Mouse (Mus musculus) lung, embryonic 16.5 days (tissue): ENCODE data around the gene Ntf3. TPM values are rescaled to one million over a fixed set of nuclear protein-coding genes. Genes with fewer than 3 reads are reported as not detected.

ENCODE experiments used
- ATAC-seq: fragments of 200-750 bp; cut with Nextera tagmentation; 2 replicates; pipeline ENCODE4 v1.8.0; 2017; ENCODE audit warnings: low read depth, mild to moderate bottlenecking, moderate library complexity
- H3K27ac ChIP-seq: fragments of 300-500 bp; sonication (generic); 2 replicates; pipeline ENCODE4 v1.5.1; 2014; ENCODE audit warnings: mild to moderate bottlenecking, control low read depth, low read length
- H3K27me3 ChIP-seq: fragments of 300-500 bp; sonication (generic); 2 replicates; pipeline ENCODE4 v1.6.1; 2014; ENCODE audit warnings: low read depth, low read length, mixed read lengths; ENCODE audit not compliant: control insufficient read depth, insufficient read depth
- H3K36me3 ChIP-seq: fragments of 300-500 bp; sonication (generic); 2 replicates; pipeline ENCODE4 v1.6.1; 2014; ENCODE audit warnings: low read length; ENCODE audit not compliant: control insufficient read depth, insufficient read depth
- H3K4me1 ChIP-seq: fragments of 300-500 bp; sonication (generic); replicated peaks from 2 replicates; pipeline ENCODE4 v1.6.1; 2014; ENCODE audit warnings: low read length, mixed read lengths; ENCODE audit not compliant: control insufficient read depth, insufficient read depth
- H3K4me2 ChIP-seq: fragments of 300-500 bp; sonication (generic); 2 replicates; pipeline ENCODE4 v1.6.1; 2014; ENCODE audit warnings: low read depth, low read length, control low read depth
- H3K4me3 ChIP-seq: fragments of 300-500 bp; sonication (generic); 2 replicates; pipeline ENCODE4 v1.5.1; 2014; ENCODE audit warnings: mild to moderate bottlenecking, low read length, control low read depth
- H3K9ac ChIP-seq: fragments of 300-500 bp; sonication (generic); 2 replicates; pipeline ENCODE4 v1.6.1; 2014; ENCODE audit warnings: low read length, control low read depth
- H3K9me3 ChIP-seq: fragments of 300-500 bp; sonication (generic); 2 replicates; pipeline ENCODE4 v1.6.1; 2016; ENCODE audit warnings: low read length; ENCODE audit not compliant: control insufficient read depth
- WGBS: fragments of 180-500 bp; shearing (Covaris S2); extraction: QIAGEN DNeasy Blood & Tissue Kit; methylation state at CpG from one replicate; pipeline ENCODE4 v1.1.7; 2014; 5-methylcytosine and 5-hydroxymethylcytosine counted together
- polyA plus RNA-seq: library from polyadenylated mRNA; unstranded; fragments of >200 nt; fragmentation: Nextera tagmentation; extraction: Ambion mirVana; gene quantifications from 2 replicates; pipeline ENCODE4 v1.2.1, GENCODE M21; 2015

The Ntf3 gene
- polyA plus RNA-seq = 3.5 and 3.7 TPM in 2 replicates

GRCm38 (mm10) chr6:126166548-126167207 is at the start of gene Ntf3:
TSS of gene Ntf3 (minus strand) at chr6:126166910.
- ATAC-seq = no peak; the same call in 1 of the 2 replicates
- Histone ChIP-seq H3K27me3 (peaks cover 26% of the 10 kb centered on the region), H3K9ac (peak within 1 kb of the TSS; percentile 39; the same call in 1 of the 2 replicates)

GRCm38 (mm10) chr6:126213330-126213729 is 46.6 kb upstream of the Ntf3 start:
- no peaks in the 10 kb centered on the region for H3K27me3 ChIP-seq
- no peaks in the 10 kb centered on the region for H3K9me3 ChIP-seq
- WGBS = 60% methylated on average over 5 of the region's 5 CpGs
- no peaks in the 10 kb centered on the region for H3K4me1 ChIP-seq
- no peak overlapping the region for H3K4me2 ChIP-seq
- H3K9ac ChIP-seq = no peak overlapping the region
- H3K36me3 ChIP-seq = no peaks in the 10 kb centered on the region
- no peak for ATAC-seq
- H3K4me3 ChIP-seq = no peak overlapping the region
- H3K27ac ChIP-seq = no peak overlapping the region

More at GRCm38 (mm10) chr6:126166548-126167207, at the start of gene Ntf3:
- peak within 1 kb of the TSS; percentile 37 for H3K4me3 ChIP-seq
- peak within 1 kb of the TSS; percentile 57 for H3K4me2 ChIP-seq
- peaks cover 29% of the 10 kb centered on the region for H3K4me1 ChIP-seq
- no peak within 1 kb of the TSS for H3K27ac ChIP-seq
- no peaks in the 10 kb centered on the region for H3K9me3 ChIP-seq
- H3K36me3 ChIP-seq = no peaks in the 10 kb centered on the region
- WGBS = 2% methylated on average over 21 of the region's 27 CpGs

GRCm38 (mm10) chr6:126203366-126203765 is 36.7 kb upstream of the Ntf3 start:
- 74% methylated on average over 4 of the region's 4 CpGs for WGBS
- Histone ChIP-seq H3K9ac (no peak overlapping the region), H3K36me3 (no peaks in the 10 kb centered on the region), H3K4me2 (no peak overlapping the region), H3K9me3 (no peaks in the 10 kb centered on the region), H3K4me1 (no peaks in the 10 kb centered on the region), H3K27ac (no peak overlapping the region), H3K4me3 (no peak overlapping the region), H3K27me3 (no peaks in the 10 kb centered on the region)
- no peak for ATAC-seq

GRCm38 (mm10) chr6:126202959-126203358 is 36.2 kb upstream of the Ntf3 start:
- H3K9ac ChIP-seq = no peak overlapping the region
- no peak overlapping the region for H3K4me3 ChIP-seq
- H3K36me3 ChIP-seq = no peaks in the 10 kb centered on the region
- H3K27me3 ChIP-seq = no peaks in the 10 kb centered on the region
- no peak for ATAC-seq
- WGBS = 56% methylated on average over 7 of the region's 7 CpGs
- no peaks in the 10 kb centered on the region for H3K4me1 ChIP-seq
- H3K4me2 ChIP-seq = no peak overlapping the region
- no peak overlapping the region for H3K27ac ChIP-seq
- no peaks in the 10 kb centered on the region for H3K9me3 ChIP-seq

GRCm38 (mm10) chr6:126201721-126202120 is 35.0 kb upstream of the Ntf3 start:
- Histone ChIP-seq H3K27me3 (no peaks in the 10 kb centered on the region), H3K4me1 (no peaks in the 10 kb centered on the region), H3K4me2 (no peak overlapping the region), H3K9ac (no peak overlapping the region), H3K9me3 (no peaks in the 10 kb centered on the region), H3K27ac (no peak overlapping the region), H3K36me3 (no peaks in the 10 kb centered on the region), H3K4me3 (no peak overlapping the region)
- ATAC-seq = no peak
- 48% methylated on average over 2 of the region's 2 CpGs for WGBS

GRCm38 (mm10) chr6:126199916-126200315 is 33.2 kb upstream of the Ntf3 start:
- Histone ChIP-seq H3K27ac (no peak overlapping the region), H3K4me3 (no peak overlapping the region), H3K36me3 (no peaks in the 10 kb centered on the region), H3K4me1 (no peaks in the 10 kb centered on the region), H3K27me3 (no peaks in the 10 kb centered on the region), H3K9ac (no peak overlapping the region), H3K9me3 (no peaks in the 10 kb centered on the region), H3K4me2 (no peak overlapping the region)
- ATAC-seq = no peak
- 48% methylated on average over 2 of the region's 2 CpGs for WGBS

GRCm38 (mm10) chr6:126194760-126195159 is 28.1 kb upstream of the Ntf3 start:
- Histone ChIP-seq H3K4me2 (no peak overlapping the region), H3K9ac (no peak overlapping the region), H3K27me3 (no peaks in the 10 kb centered on the region), H3K4me1 (no peaks in the 10 kb centered on the region), H3K27ac (no peak overlapping the region), H3K36me3 (no peaks in the 10 kb centered on the region), H3K4me3 (no peak overlapping the region), H3K9me3 (no peaks in the 10 kb centered on the region)
- WGBS = 59% methylated on average over 4 of the region's 4 CpGs
- ATAC-seq = no peak

GRCm38 (mm10) chr6:126190218-126190871 is 23.6 kb upstream of the Ntf3 start:
- H3K27me3 ChIP-seq = no peaks in the 10 kb centered on the region
- no peaks in the 10 kb centered on the region for H3K9me3 ChIP-seq
- ATAC-seq = no peak
- H3K9ac ChIP-seq = no peak overlapping the region
- no peaks in the 10 kb centered on the region for H3K36me3 ChIP-seq
- no peak overlapping the region for H3K27ac ChIP-seq
- no peak overlapping the region for H3K4me3 ChIP-seq
- H3K4me1 ChIP-seq = no peaks in the 10 kb centered on the region
- 85% methylated on average over 10 of the region's 10 CpGs for WGBS
- H3K4me2 ChIP-seq = no peak overlapping the region

- Histone ChIP-seq H3K9ac (no peak overlapping the region), H3K4me2 (no peak overlapping the region), H3K4me3 (no peak overlapping the region), H3K4me1 (no peaks in the 10 kb centered on the region), H3K36me3 (no peaks in the 10 kb centered on the region), H3K27me3 (no peaks in the 10 kb centered on the region), H3K9me3 (no peaks in the 10 kb centered on the region), H3K27ac (no peak overlapping the region)
- no peak for ATAC-seq
- WGBS = 55% methylated on average over 8 of the region's 8 CpGs
These were observed 20.7 kb upstream of the Ntf3 start for GRCm38 (mm10) chr6:126187400-126187799.
